Mouse (Mus musculus) thymus, adult 18-20 months (tissue): Measurements from ENCODE around the gene Sprr2i.

ENCODE experiments used
- DNase-seq, 2 experiments: peaks; one replicate each; pipeline ENCODE4 v3.0.0; 2022; ENCODE audit warnings: mixed read lengths in 2 of 2

Sprr2i gene

DNA sequence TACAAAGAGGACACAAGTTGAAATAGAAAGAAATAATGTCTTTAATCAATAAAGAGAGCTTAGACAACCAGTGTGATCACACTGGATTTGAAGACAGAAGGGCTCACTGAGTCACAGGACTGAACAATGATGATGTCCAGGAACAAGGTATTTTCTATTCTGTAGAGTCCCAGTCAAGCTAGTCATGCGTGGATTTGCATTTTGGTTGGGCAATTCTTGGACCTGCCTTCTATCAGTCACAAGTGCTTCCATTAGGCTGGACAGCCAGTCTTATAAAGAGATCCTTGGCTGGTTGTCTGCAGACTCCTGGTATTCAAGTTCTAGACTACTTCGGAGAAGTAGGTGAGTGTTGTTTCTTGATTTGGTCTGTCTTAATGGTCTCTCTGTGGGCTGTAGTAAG lies at the start of gene Sprr2i:
Gene Sprr2i (plus strand): TSS at position 301 of the 400 bp plus-strand sequence.
- DNase-seq: no peak

DNA sequence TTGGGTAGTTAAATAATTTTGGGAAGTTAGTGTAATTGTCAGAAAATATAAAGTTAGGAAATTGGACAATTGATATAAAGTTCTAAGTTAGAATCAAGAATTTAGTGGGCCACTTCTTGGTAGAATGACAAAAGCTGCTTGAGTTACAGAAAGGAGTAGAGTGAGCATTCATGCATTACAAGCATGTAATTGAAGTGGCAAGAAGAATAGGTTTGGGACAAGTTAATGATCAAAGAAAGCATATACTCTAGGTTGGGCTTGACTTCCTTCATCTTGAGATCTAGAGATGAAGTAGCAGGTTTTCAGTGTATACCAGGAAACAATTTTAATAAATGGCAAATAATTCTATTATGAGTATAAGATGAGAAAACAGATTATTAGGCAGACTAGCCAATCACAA lies 46.2 kb upstream of the Sprr2i start:
- DNase-seq: no peak

DNA sequence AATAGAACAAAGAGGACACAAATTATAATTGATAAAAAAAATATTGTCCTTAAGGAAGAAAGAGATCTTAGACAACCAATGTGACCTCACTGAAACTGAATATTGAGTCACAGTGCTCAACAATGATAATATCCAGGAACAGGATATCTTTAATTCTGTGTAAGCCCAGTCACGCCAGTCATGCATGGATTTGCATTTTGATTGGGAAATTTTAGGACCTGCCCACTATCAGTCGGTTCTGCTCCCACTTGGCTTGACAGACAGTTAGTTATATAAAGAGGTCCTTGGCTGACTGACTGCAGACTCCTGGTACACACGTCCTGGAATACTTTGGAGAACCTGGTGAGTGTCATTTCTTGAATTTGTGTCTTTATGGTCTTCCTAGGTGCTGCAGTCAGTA lies 42.9 kb upstream of the Sprr2i start, which contains the start of gene Sprr2f:
Gene Sprr2f (plus strand): TSS at position 301 of the 400 bp plus-strand sequence.
- DNase-seq: no peak

DNA sequence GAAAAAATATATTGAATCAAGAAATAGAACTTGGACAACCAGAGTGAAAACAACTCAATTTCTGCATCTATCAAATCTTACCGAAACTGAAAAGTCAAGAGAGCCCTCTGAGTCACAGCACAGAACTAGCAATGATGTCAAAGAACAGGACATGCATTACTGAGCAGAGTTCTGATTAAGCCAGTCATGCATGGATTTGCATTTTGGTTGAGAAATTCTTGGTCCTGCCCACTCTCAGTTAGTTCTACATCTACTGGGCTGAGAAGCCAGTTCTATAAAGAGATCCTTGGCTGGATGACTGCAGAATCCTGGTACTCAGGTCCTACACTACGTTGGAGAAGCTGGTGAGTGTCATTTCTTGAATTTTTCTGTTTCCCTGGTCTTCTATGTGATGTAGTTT lies 34.2 kb upstream of the Sprr2i start:
- no peak for DNase-seq

DNA sequence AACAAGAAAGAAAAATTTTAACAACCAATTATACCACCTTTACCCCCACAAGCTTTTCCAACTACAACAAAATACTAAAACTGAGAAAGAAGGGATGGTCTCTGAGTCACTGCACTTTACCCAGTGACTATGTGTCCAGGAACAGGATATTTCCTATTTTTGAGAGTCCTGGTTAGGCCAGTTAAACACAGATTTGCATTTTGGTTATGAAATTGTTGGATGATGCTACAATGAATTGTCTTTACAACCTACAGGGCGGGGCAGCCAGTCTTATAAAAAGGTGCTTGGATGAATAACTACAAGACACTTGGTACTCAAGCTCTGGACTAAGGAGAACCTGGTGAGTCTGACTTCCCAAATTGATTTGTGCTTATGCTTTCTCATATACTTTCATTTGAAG lies 22.4 kb upstream of the Sprr2i start, which contains the start of gene Sprr2h:
Gene Sprr2h (plus strand): TSS at position 301 of the 400 bp plus-strand sequence.
- no peak for DNase-seq

DNA sequence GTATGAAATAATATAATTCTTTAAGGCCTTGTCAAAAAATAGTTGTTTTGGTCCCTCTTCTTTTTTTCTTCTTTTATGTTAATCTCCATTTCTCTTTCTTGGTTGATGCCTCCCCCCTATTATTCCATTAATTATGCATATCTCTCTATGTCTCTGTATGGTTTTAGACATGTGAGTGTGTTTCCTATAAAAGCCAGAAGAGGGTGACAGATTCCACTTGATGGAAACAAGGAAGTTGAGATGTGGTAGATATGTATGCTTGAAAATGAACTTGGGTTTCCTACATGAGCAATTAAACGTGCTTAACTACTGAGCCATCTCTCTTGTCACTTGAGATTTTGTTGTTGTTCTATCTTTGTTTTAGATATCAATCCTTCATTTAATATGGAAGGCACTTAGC lies 13.5 kb upstream of the Sprr2i start:
- no peak for DNase-seq

DNA sequence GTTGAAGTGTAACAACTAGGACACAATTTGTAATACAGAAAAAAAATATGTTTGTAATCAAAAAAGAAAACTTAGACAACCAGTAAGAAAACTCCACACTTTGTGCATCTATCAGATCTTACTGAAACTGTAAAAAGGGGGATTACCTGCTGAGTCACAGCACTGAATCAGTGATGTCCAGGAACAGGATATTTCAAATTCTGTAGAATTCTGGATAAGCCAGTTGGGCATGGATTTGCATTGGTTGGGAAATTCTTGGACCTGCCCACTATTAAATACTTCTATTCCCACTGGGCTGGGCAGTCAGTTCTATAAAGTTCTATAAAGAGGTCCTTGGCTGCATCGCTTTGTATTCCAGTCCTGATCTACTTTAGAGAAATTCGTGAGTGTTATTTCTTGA lies 10.0 kb downstream of the Sprr2i start, which contains the start of gene Sprr2j-ps:
Gene Sprr2j-ps (plus strand): TSS at position 301 of the 400 bp plus-strand sequence.
- DNase-seq: no peak

DNA sequence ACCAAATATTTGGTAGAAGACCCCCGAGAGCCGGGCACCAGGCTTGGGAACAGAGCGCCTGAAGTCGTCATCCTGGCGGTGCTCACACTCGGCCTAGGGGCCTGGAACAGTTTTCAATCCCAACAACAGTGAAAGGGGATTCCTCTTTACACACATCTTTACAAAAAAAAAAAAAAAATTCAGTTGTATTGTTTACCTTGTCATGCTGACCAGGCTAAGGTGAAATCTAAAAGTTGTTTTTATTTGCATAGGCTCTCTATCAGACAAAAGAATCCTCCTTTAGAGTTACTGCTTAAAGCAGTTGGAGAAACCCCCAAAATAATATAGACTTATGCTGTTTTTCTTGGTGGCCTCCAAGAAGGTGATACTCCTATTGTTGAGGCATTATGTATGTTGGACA lies 21.5 kb downstream of the Sprr2i start, which contains the start of gene Gm9774:
Gene Gm9774 (minus strand): TSS at position 101 of the 400 bp plus-strand sequence.
- DNase-seq: no peak

DNA sequence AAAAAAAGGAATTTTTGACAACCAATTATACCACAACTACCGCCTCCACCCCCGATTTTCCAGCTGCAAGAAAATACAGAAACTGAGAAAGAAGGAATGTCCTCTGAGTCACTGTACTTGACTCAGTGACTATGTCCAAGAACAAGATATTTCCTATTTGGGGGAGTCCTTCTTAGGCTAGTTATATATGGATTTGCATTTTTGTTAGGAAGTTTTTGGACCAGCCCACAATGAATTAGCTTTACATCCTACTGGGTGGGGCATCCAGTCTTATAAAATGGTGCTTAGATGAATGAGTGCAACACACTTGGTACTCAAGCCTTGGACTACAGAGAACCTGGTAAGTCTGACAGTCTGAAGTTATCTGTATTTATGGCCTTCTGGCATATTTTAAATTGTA lies 24.5 kb downstream of the Sprr2i start, which contains the start of gene Sprr2k:
Gene Sprr2k (plus strand): TSS at position 301 of the 400 bp plus-strand sequence.
- no peak for DNase-seq

DNA sequence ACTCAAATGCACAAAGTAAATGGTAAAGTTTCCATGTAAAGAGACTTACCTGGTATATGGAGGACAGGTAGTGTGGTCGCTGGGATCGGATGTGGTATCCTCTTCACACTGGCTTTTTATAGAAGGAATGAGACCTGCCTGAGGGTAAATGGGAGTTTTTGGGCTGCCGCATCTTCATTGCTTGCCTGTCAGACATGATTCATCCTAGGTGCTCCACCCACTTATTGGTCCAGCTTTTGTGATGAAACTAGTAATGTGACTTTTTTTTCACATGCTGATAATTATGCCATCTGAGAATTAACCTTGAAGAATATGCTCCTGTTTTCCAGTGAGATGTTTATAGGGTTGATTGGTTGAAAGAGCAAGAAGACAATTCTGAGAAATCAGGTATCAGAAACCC lies 30.9 kb downstream of the Sprr2i start, which contains the start of gene Sprr1b:
Gene Sprr1b (minus strand): TSS at position 101 of the 400 bp plus-strand sequence.
- DNase-seq: no peak

DNA sequence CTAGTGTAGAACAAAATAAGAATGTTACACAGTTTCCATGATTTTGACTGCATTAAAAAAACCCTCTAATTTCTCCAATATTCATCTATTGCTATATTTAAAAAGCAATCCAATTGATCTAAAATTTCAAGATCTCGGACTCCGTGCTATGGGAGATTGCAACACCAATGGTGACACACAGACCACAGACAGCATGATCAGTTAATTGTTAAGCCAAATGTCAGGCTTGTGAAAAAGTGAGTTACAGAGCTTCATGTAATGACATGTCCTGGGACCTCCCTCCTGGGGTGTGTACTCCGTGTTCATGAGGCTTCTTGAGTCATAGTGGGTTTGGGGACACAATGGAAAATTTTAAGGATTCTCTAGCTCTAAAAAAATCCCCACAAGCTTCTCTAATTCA lies 32.4 kb downstream of the Sprr2i start:
- no peak for DNase-seq

DNA sequence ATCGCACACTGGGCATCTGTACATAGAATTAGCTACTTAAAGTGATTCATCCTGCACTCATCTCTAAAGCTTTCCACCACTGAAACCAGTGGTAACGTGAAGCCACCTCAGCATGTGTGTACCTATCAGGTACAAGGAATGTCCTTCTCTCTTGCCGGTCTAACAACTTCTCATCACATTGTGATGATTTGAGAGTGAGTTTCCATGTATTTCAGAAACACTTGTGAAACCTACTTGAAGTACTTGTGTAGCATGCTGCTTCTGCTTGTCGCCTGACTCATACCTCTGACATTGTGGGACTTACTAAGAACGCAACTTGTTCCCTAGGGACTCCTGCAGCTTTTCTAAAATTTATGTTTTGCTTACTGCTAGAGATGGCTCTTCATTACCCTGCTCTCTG lies 47.4 kb downstream of the Sprr2i start:
- no peak for DNase-seq

DNA sequence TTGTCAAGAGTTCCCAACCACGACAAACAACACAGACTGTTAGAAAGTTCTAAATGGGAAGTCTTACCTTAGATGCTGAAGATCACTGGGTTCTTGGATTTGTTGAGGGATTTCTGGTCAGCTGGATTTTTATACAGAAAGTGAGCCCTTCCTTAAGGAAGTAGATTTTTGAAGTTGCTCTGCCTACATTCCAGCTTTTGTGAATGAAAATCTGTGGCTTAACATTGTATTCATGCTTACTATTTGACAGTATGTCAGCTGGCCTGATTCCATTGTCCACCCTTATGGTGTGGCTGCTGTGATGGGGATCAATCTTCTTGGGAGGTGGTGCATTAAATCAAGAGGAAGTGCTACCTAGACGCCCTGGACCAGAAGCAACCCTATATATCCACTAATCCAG lies 50.8 kb downstream of the Sprr2i start, which contains the start of gene Sprr3:
Gene Sprr3 (minus strand): TSS at position 101 of the 400 bp plus-strand sequence.
- DNase-seq: no peak
